Mouse (Mus musculus) forebrain, embryonic 15.5 days (tissue): ENCODE results near the gene Tmem50a. TPM values are rescaled to one million over a fixed set of nuclear protein-coding genes. Genes with fewer than 3 reads are reported as not detected.

ENCODE experiments used
- ATAC-seq: fragments of 200-750 bp; cut with Nextera tagmentation; replicated peaks from 2 replicates; pipeline ENCODE4 v1.8.0; 2017; ENCODE audit warnings: mild to moderate bottlenecking, moderate TSS enrichment, moderate library complexity
- H3K27ac ChIP-seq: fragments of 300-500 bp; sonication (generic); replicated peaks from 2 replicates; pipeline ENCODE4 v1.5.1; 2015; ENCODE audit warnings: mild to moderate bottlenecking, inconsistent platforms
- H3K27me3 ChIP-seq: fragments of 300-500 bp; sonication (generic); 2 replicates; pipeline ENCODE4 v1.6.1; 2015; ENCODE audit warnings: inconsistent platforms
- H3K36me3 ChIP-seq: fragments of 300-500 bp; sonication (generic); 2 replicates; pipeline ENCODE4 v1.6.1; 2015; ENCODE audit warnings: mild to moderate bottlenecking, inconsistent platforms
- H3K4me1 ChIP-seq: fragments of 300-500 bp; sonication (generic); 2 replicates; pipeline ENCODE4 v1.6.1; 2015; ENCODE audit warnings: inconsistent platforms
- H3K4me2 ChIP-seq: fragments of 300-500 bp; sonication (generic); replicated peaks from 2 replicates; pipeline ENCODE4 v1.6.1; 2015; ENCODE audit warnings: mild to moderate bottlenecking, inconsistent platforms
- H3K4me3 ChIP-seq: fragments of 300-500 bp; sonication (generic); 2 replicates; pipeline ENCODE4 v1.5.1; 2015; ENCODE audit warnings: mild to moderate bottlenecking, inconsistent platforms
- H3K9ac ChIP-seq: fragments of 300-500 bp; sonication (generic); replicated peaks from 2 replicates; pipeline ENCODE4 v1.6.1; 2015; ENCODE audit warnings: mild to moderate bottlenecking, inconsistent platforms
- H3K9me3 ChIP-seq: fragments of 300-500 bp; sonication (generic); 2 replicates; pipeline ENCODE4 v1.6.1; 2016; ENCODE audit warnings: inconsistent platforms
- WGBS: fragments of 180-500 bp; shearing (Covaris S2); methylation state at CpG from one replicate; pipeline ENCODE4 v1.1.7; 2015; ENCODE audit warnings: mixed read lengths; 5-methylcytosine and 5-hydroxymethylcytosine counted together
- polyA plus RNA-seq: library from polyadenylated mRNA; unstranded; fragments of >200 nt; fragmentation: Nextera tagmentation; extraction: Ambion mirVana; gene quantifications from 2 replicates; pipeline ENCODE4 v1.2.1, GENCODE M21; 2015

The Tmem50a gene
- polyA plus RNA-seq, 1 experiment from 2014 or later, result 194 TPM

GRCm38 (mm10) chr4:134930684-134931481, 16.1 kb upstream of the Tmem50a start, which contains the start of gene Syf2:
TSS of gene Syf2 (plus strand) at chr4:134930898.
- ATAC-seq, result peak; percentile 97
- Histone ChIP-seq H3K4me1 (peaks cover 28% of the 10 kb centered on the region), H3K9ac (peak within 1 kb of the TSS; percentile 71), H3K9me3 (no peaks in the 10 kb centered on the region), H3K27me3 (no peaks in the 10 kb centered on the region), H3K4me2 (peak within 1 kb of the TSS; percentile 91), H3K36me3 (peaks cover 54% of the 10 kb centered on the region), H3K27ac (peak within 1 kb of the TSS; percentile 82), H3K4me3 (peak within 1 kb of the TSS; percentile 79)
- WGBS, result under 1% methylated on average over 68 of the region's 68 CpGs

- Histone ChIP-seq H3K36me3 (peaks cover 54% of the 10 kb centered on the region), H3K4me2 (peak overlapping the region; percentile 91), H3K27ac (peak overlapping the region; percentile 69), H3K4me1 (peaks cover 35% of the 10 kb centered on the region), H3K9me3 (no peaks in the 10 kb centered on the region), H3K4me3 (peak overlapping the region; percentile 79), H3K9ac (peak overlapping the region; percentile 36; the same call in 1 of the 2 replicates), H3K27me3 (no peaks in the 10 kb centered on the region)
- peak; percentile 9; the same call in 1 of the 2 replicates for ATAC-seq
- WGBS, result 24% methylated on average over 9 of the region's 9 CpGs
Observed at GRCm38 (mm10) chr4:134930190-134930589, 15.4 kb upstream of the Tmem50a start.

- Histone ChIP-seq H3K9me3 (no peaks in the 10 kb centered on the region), H3K4me2 (no peak overlapping the region), H3K4me1 (peaks cover 40% of the 10 kb centered on the region), H3K9ac (no peak overlapping the region), H3K27me3 (no peaks in the 10 kb centered on the region), H3K36me3 (peaks cover 49% of the 10 kb centered on the region), H3K27ac (0 out of 2 replicates have a peak overlapping the region, but pooled peaks have one; percentile 7), H3K4me3 (no peak overlapping the region; the same call in 1 of the 2 replicates)
- WGBS, result 83% methylated on average over 4 of the region's 4 CpGs
- no peak for ATAC-seq
Observed at GRCm38 (mm10) chr4:134929536-134929935, 14.7 kb upstream of the Tmem50a start.

GRCm38 (mm10) chr4:134928464-134928836, 13.6 kb upstream of the Tmem50a start:
- H3K4me3 ChIP-seq, result no peak overlapping the region
- no peak for ATAC-seq
- H3K36me3 ChIP-seq, result peaks cover 38% of the 10 kb centered on the region
- H3K9me3 ChIP-seq, result no peaks in the 10 kb centered on the region
- no peak overlapping the region for H3K9ac ChIP-seq
- no peak overlapping the region for H3K27ac ChIP-seq
- H3K27me3 ChIP-seq, result no peaks in the 10 kb centered on the region
- H3K4me2 ChIP-seq, result no peak overlapping the region
- WGBS, result 92% methylated on average over 1 of the region's 1 CpGs
- H3K4me1 ChIP-seq, result peaks cover 43% of the 10 kb centered on the region

- no peak overlapping the region for H3K4me3 ChIP-seq
- H3K36me3 ChIP-seq, result peaks cover 34% of the 10 kb centered on the region
- peaks cover 43% of the 10 kb centered on the region for H3K4me1 ChIP-seq
- H3K27ac ChIP-seq, result no peak overlapping the region
- H3K9ac ChIP-seq, result no peak overlapping the region
- no peak for ATAC-seq
- no peaks in the 10 kb centered on the region for H3K27me3 ChIP-seq
- no peak overlapping the region for H3K4me2 ChIP-seq
- WGBS, result 73% methylated on average over 5 of the region's 5 CpGs
- H3K9me3 ChIP-seq, result no peaks in the 10 kb centered on the region
Observed at GRCm38 (mm10) chr4:134927815-134928463, 13.1 kb upstream of the Tmem50a start.

- no peak for ATAC-seq
- peak overlapping the region; percentile 77 for H3K4me2 ChIP-seq
- peak overlapping the region; percentile 95 for H3K4me3 ChIP-seq
- H3K27ac ChIP-seq, result no peak overlapping the region
- H3K9me3 ChIP-seq, result no peaks in the 10 kb centered on the region
- WGBS, result 73% methylated on average over 8 of the region's 8 CpGs
- peaks cover 34% of the 10 kb centered on the region for H3K36me3 ChIP-seq
- no peaks in the 10 kb centered on the region for H3K27me3 ChIP-seq
- H3K9ac ChIP-seq, result peak overlapping the region; percentile 37; the same call in 1 of the 2 replicates
- H3K4me1 ChIP-seq, result peaks cover 33% of the 10 kb centered on the region
Observed at GRCm38 (mm10) chr4:134925206-134925605, 10.4 kb upstream of the Tmem50a start.

- H3K36me3 ChIP-seq, result peaks cover 34% of the 10 kb centered on the region
- no peaks in the 10 kb centered on the region for H3K27me3 ChIP-seq
- no peaks in the 10 kb centered on the region for H3K9me3 ChIP-seq
- H3K4me3 ChIP-seq, result peak overlapping the region; percentile 95
- H3K9ac ChIP-seq, result peak overlapping the region; percentile 94
- ATAC-seq, result peak; percentile 3; the same call in 1 of the 2 replicates
- peak overlapping the region; percentile 77 for H3K4me2 ChIP-seq
- WGBS, result under 1% methylated on average over 75 of the region's 75 CpGs
- H3K27ac ChIP-seq, result peak overlapping the region; percentile 94
- H3K4me1 ChIP-seq, result peaks cover 30% of the 10 kb centered on the region
Observed at GRCm38 (mm10) chr4:134924019-134924741, 9.4 kb upstream of the Tmem50a start.

- Histone ChIP-seq H3K9ac (peak within 1 kb of the TSS; percentile 94), H3K4me3 (peak within 1 kb of the TSS; percentile 95), H3K4me1 (peaks cover 30% of the 10 kb centered on the region), H3K9me3 (no peaks in the 10 kb centered on the region), H3K27me3 (no peaks in the 10 kb centered on the region), H3K4me2 (peak within 1 kb of the TSS; percentile 77), H3K36me3 (peaks cover 31% of the 10 kb centered on the region), H3K27ac (peak within 1 kb of the TSS; percentile 94)
- WGBS, result under 1% methylated on average over 64 of the region's 64 CpGs
- ATAC-seq, result peak; percentile 97
Observed at GRCm38 (mm10) chr4:134923258-134924018, 8.6 kb upstream of the Tmem50a start, which contains the start of gene Rsrp1. TSS of gene Rsrp1 (plus strand) at chr4:134923592.

- peaks cover 30% of the 10 kb centered on the region for H3K4me1 ChIP-seq
- peak; percentile 59 for ATAC-seq
- peaks cover 26% of the 10 kb centered on the region for H3K36me3 ChIP-seq
- peak overlapping the region; percentile 54 for H3K9ac ChIP-seq
- H3K4me2 ChIP-seq, result peak overlapping the region; percentile 53
- 0% methylated on average over 13 of the region's 13 CpGs for whole genome bisulfite sequencing
- H3K27ac ChIP-seq, result peak overlapping the region; percentile 88
- no peaks in the 10 kb centered on the region for H3K27me3 ChIP-seq
- H3K4me3 ChIP-seq, result peak overlapping the region; percentile 95
- H3K9me3 ChIP-seq, result no peaks in the 10 kb centered on the region
Observed at GRCm38 (mm10) chr4:134922925-134923244, 8.1 kb upstream of the Tmem50a start.

GRCm38 (mm10) chr4:134922111-134922924, 7.5 kb upstream of the Tmem50a start:
- H3K4me3 ChIP-seq, result peak overlapping the region; percentile 95
- no peaks in the 10 kb centered on the region for H3K9me3 ChIP-seq
- H3K4me2 ChIP-seq, result peak overlapping the region; percentile 53
- peak overlapping the region; percentile 54 for H3K9ac ChIP-seq
- peak overlapping the region; percentile 88 for H3K27ac ChIP-seq
- H3K4me1 ChIP-seq, result peaks cover 30% of the 10 kb centered on the region
- ATAC-seq, result no peak; the same call in 1 of the 2 replicates
- peaks cover 20% of the 10 kb centered on the region for H3K36me3 ChIP-seq
- no peaks in the 10 kb centered on the region for H3K27me3 ChIP-seq
- 57% methylated on average over 10 of the region's 10 CpGs for WGBS
